Mouse (Mus musculus): ENCODE data around the gene Foxp2. TPM values are rescaled to one million over a fixed set of nuclear protein-coding genes. Genes with fewer than 3 reads are reported as not detected.

Foxp2 gene
- polyA plus RNA-seq, 1 experiment from 2014 or later = 48.3 TPM

DNA sequence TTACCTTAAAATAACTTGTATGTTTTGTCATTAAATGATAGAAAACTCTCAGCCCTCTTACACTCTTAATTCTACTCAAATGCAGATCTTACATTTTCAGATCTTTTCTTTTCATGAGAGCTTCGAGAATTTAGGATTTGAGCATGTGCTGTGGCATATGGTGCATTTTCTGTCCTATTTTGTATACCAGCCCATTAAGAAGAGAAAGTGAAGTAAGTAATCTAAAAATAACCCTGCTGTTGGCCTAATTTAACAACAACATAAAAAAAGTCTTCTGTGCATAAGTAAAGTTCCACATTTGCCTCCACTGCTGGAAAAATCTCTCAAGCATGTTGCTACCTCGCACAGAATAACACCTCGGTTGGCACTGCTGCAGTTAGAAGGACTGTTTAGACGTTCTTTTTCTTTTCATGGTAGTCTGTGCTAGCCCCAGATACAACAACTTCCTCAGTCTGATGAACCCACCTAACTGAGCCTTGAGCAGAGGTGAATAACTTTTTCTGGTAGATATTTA lies 23.9 kb downstream of the Foxp2 start:
- H3K4me1 ChIP-seq = no peaks in the 10 kb centered on the region
- 90% methylated on average over 4 of the region's 4 CpGs for WGBS

DNA sequence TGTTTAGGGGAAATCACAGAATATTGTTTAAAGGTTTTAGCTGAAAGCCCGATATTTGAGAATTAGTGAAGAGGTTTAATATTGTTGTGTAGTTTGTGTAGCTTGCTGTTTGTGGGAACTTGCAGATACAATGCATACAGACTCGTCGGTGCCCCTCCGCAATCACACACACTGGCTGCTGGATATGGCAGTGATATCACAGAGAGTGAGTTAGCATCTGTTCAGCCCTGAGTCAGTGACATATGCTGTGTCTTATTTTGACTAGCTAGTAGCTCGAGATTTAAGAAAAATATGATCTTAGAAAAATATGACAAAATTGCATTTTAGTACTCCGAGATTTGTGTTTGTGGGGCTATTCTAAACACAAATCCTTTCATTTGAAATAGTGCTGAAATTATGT lies 49.9 kb downstream of the Foxp2 start:
- Histone ChIP-seq H3K4me1 (no peaks in the 10 kb centered on the region; the same call in 1 of the 2 replicates), H3K27me3 (replicated peaks; ENCODE audit: low read depth, poor library complexity, severe bottlenecking) (no peaks in the 10 kb centered on the region), H3K4me3 (no peak overlapping the region), H3K36me3 (replicated peaks) (peaks cover 8% of the 10 kb centered on the region), H3K27ac (replicated peaks) (no peak overlapping the region), H3K9me3 (no peaks in the 10 kb centered on the region)
- DNase-seq (ENCODE audit: low spot score) = no peak
- 86% methylated on average over 6 of the region's 6 CpGs for WGBS

More for the DNA sequence above, 23.9 kb downstream of the Foxp2 start:
- DNase-seq (ENCODE audit: low spot score) = no peak
- Histone ChIP-seq H3K27ac (replicated peaks) (no peak overlapping the region), H3K27me3 (replicated peaks; ENCODE audit: low read depth, poor library complexity, severe bottlenecking) (no peaks in the 10 kb centered on the region), H3K4me3 (no peak overlapping the region), H3K36me3 (replicated peaks) (peaks cover 5% of the 10 kb centered on the region), H3K9me3 (no peaks in the 10 kb centered on the region)

DNA sequence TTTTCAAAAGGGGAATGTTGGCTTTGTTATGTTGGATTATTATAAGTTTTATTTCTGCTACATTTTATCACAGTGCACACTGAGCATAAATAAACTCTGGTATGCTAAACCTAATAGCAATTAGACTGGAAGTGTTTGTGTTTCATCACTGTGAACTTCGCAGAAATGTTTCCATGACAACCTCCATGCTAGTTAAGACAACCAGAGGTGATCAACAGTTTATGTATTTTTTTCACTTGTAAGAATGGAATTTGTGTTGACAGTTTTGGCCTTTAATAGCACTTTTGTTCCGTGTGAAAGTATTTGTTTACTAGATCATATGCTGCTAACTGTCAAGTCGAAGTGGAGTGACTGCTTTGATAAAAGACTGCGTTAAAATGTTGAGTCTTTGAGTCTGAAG lies 51.6 kb downstream of the Foxp2 start:
- H3K36me3 ChIP-seq (replicated peaks) = peaks cover 8% of the 10 kb centered on the region
- H3K9me3 ChIP-seq = no peaks in the 10 kb centered on the region
- no peak overlapping the region for H3K4me3 ChIP-seq
- 62% methylated on average over 4 of the region's 4 CpGs for WGBS
- H3K27ac ChIP-seq (replicated peaks) = no peak overlapping the region
- DNase-seq (ENCODE audit: low spot score) = no peak
- H3K4me1 ChIP-seq = no peaks in the 10 kb centered on the region; the same call in 1 of the 2 replicates
- H3K27me3 ChIP-seq (replicated peaks; ENCODE audit: low read depth, poor library complexity, severe bottlenecking) = no peaks in the 10 kb centered on the region

DNA sequence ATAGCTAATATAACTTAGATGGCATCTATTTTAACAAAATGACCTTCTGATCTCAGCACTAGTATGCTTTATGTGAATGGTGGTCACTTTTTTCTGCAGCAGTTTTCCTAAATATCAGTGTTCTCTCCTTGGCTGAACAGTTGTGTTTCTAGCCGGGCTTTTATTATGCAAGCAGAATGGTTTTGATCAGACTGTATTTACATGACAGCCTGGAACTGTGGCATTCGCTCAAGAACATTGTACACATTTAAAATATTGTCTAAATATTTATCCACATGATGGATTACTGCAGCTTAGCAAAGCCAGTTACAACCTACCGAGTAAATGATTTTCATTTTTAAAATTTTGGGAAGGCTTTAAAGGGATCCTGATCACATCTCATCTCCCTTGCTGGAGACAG lies 75.9 kb downstream of the Foxp2 start:
- no peak overlapping the region for H3K4me3 ChIP-seq
- H3K4me1 ChIP-seq = no peaks in the 10 kb centered on the region
- no peak overlapping the region for H3K27ac ChIP-seq (replicated peaks)
- no peak for DNase-seq (ENCODE audit: low spot score)
- peaks cover 3% of the 10 kb centered on the region; the same call in 1 of the 2 replicates for H3K9me3 ChIP-seq
- 84% methylated on average over 3 of the region's 3 CpGs for WGBS
- H3K36me3 ChIP-seq (replicated peaks) = 0 out of 2 replicates have a peak, but pooled peaks cover 2% of the 10 kb centered on the region
- H3K27me3 ChIP-seq (replicated peaks; ENCODE audit: low read depth, poor library complexity, severe bottlenecking) = no peaks in the 10 kb centered on the region

DNA sequence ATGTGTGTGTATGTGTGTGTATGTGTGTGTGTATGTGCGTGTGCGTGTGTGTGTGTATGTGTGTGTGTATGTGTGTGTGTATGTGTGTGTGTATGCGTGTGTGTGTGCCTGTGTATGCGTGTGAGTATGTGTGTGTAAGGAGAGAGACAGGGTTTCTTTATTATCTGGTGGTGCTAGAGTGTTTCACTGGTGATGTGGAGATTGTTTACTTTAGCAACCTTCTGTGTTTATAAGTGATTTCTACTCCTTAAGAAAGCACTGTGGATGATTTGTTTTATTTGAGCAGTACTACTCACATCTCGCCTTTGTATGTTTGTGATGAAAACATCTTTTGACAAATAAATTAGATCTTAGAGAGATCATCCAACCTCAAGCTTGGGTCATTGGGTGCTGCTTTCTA lies 77.1 kb downstream of the Foxp2 start:
- Histone ChIP-seq H3K4me1 (no peaks in the 10 kb centered on the region), H3K36me3 (replicated peaks) (0 out of 2 replicates have a peak, but pooled peaks cover 2% of the 10 kb centered on the region)

DNA sequence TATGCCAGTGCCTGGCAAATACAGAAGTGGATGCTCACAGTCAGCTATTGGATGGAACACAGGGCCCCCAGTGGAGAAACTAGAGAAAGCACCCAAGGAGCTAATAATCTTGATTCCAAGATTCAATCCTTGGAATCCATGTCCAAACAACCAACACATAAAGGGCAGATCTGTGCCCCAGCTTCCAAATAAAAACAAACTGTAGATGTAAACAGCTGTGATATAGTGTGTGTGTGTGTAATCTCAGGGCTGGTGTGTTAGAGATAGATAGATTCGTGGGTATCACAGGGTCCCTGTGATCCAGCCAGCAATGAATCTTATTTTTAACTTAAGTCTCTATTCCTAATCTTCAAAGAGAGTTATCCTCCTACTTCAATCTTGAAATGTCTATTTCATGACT lies 107.0 kb downstream of the Foxp2 start:
- no peak overlapping the region for H3K27ac ChIP-seq (replicated peaks)
- DNase-seq (ENCODE audit: low spot score) = no peak
- 84% methylated on average over 1 of the region's 1 CpGs for WGBS
- H3K9me3 ChIP-seq = no peaks in the 10 kb centered on the region
- H3K4me1 ChIP-seq = no peaks in the 10 kb centered on the region
- H3K4me3 ChIP-seq = no peak overlapping the region
- H3K36me3 ChIP-seq (replicated peaks) = no peaks in the 10 kb centered on the region
- H3K27me3 ChIP-seq (replicated peaks; ENCODE audit: low read depth, poor library complexity, severe bottlenecking) = no peaks in the 10 kb centered on the region

More for the DNA sequence above, 77.1 kb downstream of the Foxp2 start:
- Histone ChIP-seq H3K27me3 (replicated peaks; ENCODE audit: low read depth, poor library complexity, severe bottlenecking) (no peaks in the 10 kb centered on the region), H3K4me3 (no peak overlapping the region), H3K9me3 (peaks cover 3% of the 10 kb centered on the region; the same call in 1 of the 2 replicates), H3K27ac (replicated peaks) (no peak overlapping the region)
- 88% methylated on average over 5 of the region's 5 CpGs for WGBS
- no peak for DNase-seq (ENCODE audit: low spot score)

DNA sequence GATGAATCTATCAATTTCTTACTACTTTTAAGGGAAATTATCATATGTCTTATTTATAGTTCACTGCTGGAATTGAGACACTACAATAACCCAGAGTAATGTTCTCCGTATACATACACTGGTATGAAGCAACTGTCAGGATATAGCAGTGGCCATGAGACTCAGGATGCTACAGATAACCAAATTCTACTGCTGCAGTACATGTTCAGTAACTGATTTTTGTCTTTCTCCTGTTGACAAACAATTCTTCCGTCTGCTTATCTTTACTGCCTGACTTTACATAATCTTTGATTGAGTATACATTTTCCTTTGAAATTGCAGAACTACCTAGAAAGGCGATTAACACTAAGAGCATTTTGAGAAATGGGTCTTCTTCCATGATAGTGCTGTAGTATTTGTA lies 127.3 kb downstream of the Foxp2 start:
- Histone ChIP-seq H3K27ac (replicated peaks) (no peak overlapping the region), H3K4me3 (no peak overlapping the region), H3K27me3 (replicated peaks; ENCODE audit: low read depth, poor library complexity, severe bottlenecking) (no peaks in the 10 kb centered on the region), H3K9me3 (no peaks in the 10 kb centered on the region), H3K4me1 (no peaks in the 10 kb centered on the region), H3K36me3 (replicated peaks) (no peaks in the 10 kb centered on the region)
- no peak for DNase-seq (ENCODE audit: low spot score)
- WGBS = 87% methylated on average over 3 of the region's 3 CpGs

DNA sequence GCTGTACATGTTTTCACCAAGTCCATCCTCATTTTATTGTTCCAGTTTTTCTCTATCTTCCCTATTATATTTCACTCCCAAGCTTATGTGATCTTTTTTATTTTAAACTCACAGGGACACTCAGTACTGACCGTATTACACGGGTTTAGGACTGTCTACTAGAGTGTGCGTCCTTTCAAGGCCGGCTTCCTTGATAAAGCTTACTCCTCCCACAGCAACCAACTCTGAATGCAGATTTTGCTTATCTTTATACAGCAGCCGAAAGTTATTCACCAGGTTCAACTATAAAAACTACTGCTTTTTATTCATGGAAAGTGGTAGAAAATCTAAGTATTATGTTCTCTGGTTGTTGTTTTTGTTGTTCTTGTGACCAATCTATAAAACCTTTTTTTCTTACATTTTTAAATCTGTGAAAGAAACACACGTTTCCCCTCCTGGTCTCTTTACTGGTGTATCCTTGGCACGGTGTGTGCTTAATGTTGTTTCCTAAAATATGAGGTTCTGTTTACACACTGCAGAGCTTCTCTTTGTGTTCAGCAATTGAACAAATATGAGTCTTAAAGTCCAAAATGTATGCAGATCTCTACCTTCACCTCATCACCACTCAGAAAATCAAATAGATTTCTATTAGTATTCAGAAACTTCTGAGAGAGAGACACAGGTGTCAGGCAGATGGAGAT lies 128.4 kb downstream of the Foxp2 start:
- DNase-seq (ENCODE audit: low spot score) = no peak
- H3K9me3 ChIP-seq = no peaks in the 10 kb centered on the region
- H3K27ac ChIP-seq (replicated peaks) = no peak overlapping the region
- H3K4me3 ChIP-seq = no peak overlapping the region
- WGBS = 88% methylated on average over 7 of the region's 7 CpGs
- no peaks in the 10 kb centered on the region for H3K27me3 ChIP-seq (replicated peaks; ENCODE audit: low read depth, poor library complexity, severe bottlenecking)
- H3K36me3 ChIP-seq (replicated peaks) = no peaks in the 10 kb centered on the region
- no peaks in the 10 kb centered on the region for H3K4me1 ChIP-seq

DNA sequence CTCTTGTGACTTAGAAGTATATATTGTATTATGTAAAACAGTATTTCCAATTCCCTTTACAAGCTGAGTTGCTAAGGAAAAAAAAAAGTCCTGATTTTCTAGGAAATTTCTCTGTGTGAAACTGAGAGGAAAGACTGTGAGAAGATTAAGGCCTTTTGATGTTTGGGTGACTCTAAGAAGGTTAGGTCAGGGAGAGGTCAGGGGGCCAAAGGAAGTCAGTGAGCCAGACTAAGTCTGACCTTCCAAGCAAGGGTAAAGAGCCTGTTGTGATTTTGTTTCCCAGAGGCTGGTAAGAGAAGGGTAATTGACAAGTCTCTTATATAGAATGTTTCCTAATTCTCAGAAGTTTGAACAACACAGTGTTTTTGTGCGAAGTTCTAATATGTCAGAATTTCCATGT lies 162.1 kb downstream of the Foxp2 start:
- 23% methylated on average over 1 of the region's 1 CpGs for WGBS
- no peaks in the 10 kb centered on the region for H3K9me3 ChIP-seq
- peaks cover 11% of the 10 kb centered on the region for H3K4me1 ChIP-seq
- peak; percentile 22 for DNase-seq (ENCODE audit: low spot score)
- H3K27me3 ChIP-seq (replicated peaks; ENCODE audit: low read depth, poor library complexity, severe bottlenecking) = no peaks in the 10 kb centered on the region
- H3K36me3 ChIP-seq (replicated peaks) = no peaks in the 10 kb centered on the region
- H3K4me3 ChIP-seq = no peak overlapping the region
- no peak overlapping the region for H3K27ac ChIP-seq (replicated peaks)

DNA sequence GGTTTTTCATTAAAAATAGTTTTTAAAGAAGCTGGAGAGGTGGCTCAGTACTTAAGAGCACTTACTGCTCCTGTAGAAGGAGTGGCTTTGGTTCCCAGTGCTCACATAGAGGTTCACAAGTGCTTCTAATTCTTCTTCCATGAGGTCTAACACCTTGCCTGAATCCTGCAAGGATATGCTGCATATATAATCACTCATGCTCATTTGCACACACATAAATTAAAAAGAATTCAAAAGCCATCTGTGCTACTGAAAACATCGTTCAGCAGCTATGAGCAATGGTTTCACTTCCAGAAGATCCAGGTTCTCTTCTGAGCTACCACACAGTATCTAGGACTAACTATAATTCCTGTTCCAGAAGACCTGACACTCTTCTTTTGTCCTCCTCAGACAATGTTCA lies 200.4 kb downstream of the Foxp2 start:
- Histone ChIP-seq H3K27ac (replicated peaks) (no peak overlapping the region), H3K27me3 (replicated peaks; ENCODE audit: low read depth, poor library complexity, severe bottlenecking) (no peaks in the 10 kb centered on the region), H3K4me1 (no peaks in the 10 kb centered on the region), H3K4me3 (no peak overlapping the region), H3K36me3 (replicated peaks) (no peaks in the 10 kb centered on the region), H3K9me3 (no peaks in the 10 kb centered on the region)
- WGBS = 88% methylated on average over 1 of the region's 1 CpGs
- no peak for DNase-seq (ENCODE audit: low spot score)

DNA sequence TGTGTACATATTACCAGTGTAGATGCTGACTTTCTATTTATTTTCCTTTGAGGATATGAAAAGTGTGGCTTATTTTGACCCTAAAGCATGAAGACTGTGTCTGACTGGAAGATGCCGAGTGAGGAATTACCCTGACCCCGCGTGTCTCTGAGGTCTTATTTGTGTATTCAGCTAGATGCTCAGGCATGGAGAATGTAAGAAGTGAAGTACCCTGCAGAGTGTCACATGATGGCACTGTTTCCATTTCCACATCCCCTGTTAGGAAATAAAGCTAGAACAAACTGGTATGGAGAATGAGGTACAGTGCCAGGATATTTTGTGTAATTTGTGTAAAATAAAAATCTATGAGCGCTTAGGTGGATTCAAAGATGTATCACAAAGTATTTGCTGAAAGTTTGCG lies 219.8 kb downstream of the Foxp2 start:
- no peaks in the 10 kb centered on the region for H3K9me3 ChIP-seq

DNA sequence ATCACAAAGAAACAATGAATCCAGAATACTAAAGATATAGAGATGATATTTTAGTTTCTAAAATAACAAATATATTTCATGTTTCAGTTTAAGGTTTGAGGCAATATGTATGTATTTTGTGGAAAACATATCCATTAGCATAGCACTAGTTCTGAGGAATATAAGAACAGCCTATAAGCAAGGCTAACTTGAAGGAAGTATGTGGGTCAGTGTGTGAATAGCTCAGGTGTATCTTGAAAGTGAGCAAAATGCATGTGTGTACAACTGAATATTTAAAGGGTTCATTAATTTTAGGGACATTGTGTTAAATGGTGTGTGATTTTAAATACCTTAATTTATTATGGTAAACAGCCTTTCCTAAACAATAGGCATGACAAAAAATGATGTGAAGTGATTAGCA lies 220.2 kb downstream of the Foxp2 start:
- Histone ChIP-seq H3K27ac (replicated peaks) (no peak overlapping the region), H3K36me3 (replicated peaks) (no peaks in the 10 kb centered on the region), H3K4me3 (no peak overlapping the region), H3K4me1 (no peaks in the 10 kb centered on the region), H3K9me3 (no peaks in the 10 kb centered on the region), H3K27me3 (replicated peaks; ENCODE audit: low read depth, poor library complexity, severe bottlenecking) (no peaks in the 10 kb centered on the region)
- DNase-seq (ENCODE audit: low spot score) = no peak

More for the DNA sequence above, 219.8 kb downstream of the Foxp2 start:
- no peak overlapping the region for H3K4me3 ChIP-seq
- H3K27me3 ChIP-seq (replicated peaks; ENCODE audit: low read depth, poor library complexity, severe bottlenecking) = no peaks in the 10 kb centered on the region
- H3K36me3 ChIP-seq (replicated peaks) = no peaks in the 10 kb centered on the region
- H3K4me1 ChIP-seq = no peaks in the 10 kb centered on the region
- WGBS = 73% methylated on average over 5 of the region's 5 CpGs
- no peak for DNase-seq (ENCODE audit: low spot score)
- H3K27ac ChIP-seq (replicated peaks) = no peak overlapping the region

DNA sequence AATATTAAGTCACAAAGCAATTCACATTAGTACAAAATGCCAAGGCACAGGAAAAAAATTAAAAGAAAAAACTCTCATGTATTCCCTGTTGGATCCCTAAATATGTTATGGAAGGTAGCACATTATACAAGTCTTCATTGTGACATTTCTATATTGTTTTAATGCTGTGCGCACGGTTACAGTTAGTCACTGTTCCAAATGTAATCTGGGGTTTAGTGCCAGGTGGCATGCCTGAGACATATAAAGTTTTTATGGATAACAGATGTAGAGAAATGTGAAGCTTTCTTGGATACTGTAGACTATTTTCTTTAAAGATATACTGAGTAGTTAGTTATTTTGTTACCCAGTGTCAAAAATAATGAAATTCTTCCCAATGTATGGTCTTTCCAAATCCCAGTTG lies 229.0 kb downstream of the Foxp2 start:
- Histone ChIP-seq H3K4me1 (peaks cover 3% of the 10 kb centered on the region; the same call in 1 of the 2 replicates), H3K27ac (replicated peaks) (no peak overlapping the region), H3K4me3 (no peak overlapping the region), H3K9me3 (no peaks in the 10 kb centered on the region), H3K36me3 (replicated peaks) (no peaks in the 10 kb centered on the region), H3K27me3 (replicated peaks; ENCODE audit: low read depth, poor library complexity, severe bottlenecking) (no peaks in the 10 kb centered on the region)
- WGBS = 86% methylated on average over 2 of the region's 2 CpGs
- no peak for DNase-seq (ENCODE audit: low spot score)

Data from embryonic facial prominence, embryonic 10.5 days (tissue).